Mouse (Mus musculus): Measurements from ENCODE around the gene Gpc3. TPM values are rescaled to one million over a fixed set of nuclear protein-coding genes. Genes with fewer than 3 reads are reported as not detected.

Gene Gpc3
- 213 and 245 TPM in 2 replicates for polyA plus RNA-seq (2016; fragmentation: Nextera tagmentation; extraction: Ambion mirVana)

GRCm38 (mm10) chrX:52613328-52614030, at the start of gene Gpc3:
Gene Gpc3, minus strand, starts transcription at chrX:52613950.
- Histone ChIP-seq H3K36me3 (no peaks in the 10 kb centered on the region), H3K9me3 (replicated peaks) (no peaks in the 10 kb centered on the region), H3K27ac (replicated peaks) (peak within 1 kb of the TSS; percentile 79), H3K27me3 (ENCODE audit: low read depth, poor library complexity, severe bottlenecking) (peaks cover 61% of the 10 kb centered on the region), H3K4me3 (peak within 1 kb of the TSS; percentile 55), H3K4me1 (peaks cover 29% of the 10 kb centered on the region)
- 24% methylated on average over 48 of the region's 48 CpGs for WGBS
- peak; percentile 85 for DNase-seq (ENCODE audit: low spot score)

- H3K36me3 ChIP-seq = no peaks in the 10 kb centered on the region
- H3K4me3 ChIP-seq = no peak overlapping the region
- WGBS = 26% methylated on average over 10 of the region's 10 CpGs
- H3K4me1 ChIP-seq = peaks cover 27% of the 10 kb centered on the region
- peaks cover 5% of the 10 kb centered on the region; the same call in 1 of the 2 replicates for H3K27me3 ChIP-seq (ENCODE audit: low read depth, poor library complexity, severe bottlenecking)
- no peaks in the 10 kb centered on the region for H3K9me3 ChIP-seq (replicated peaks)
- peak; percentile 36 for DNase-seq (ENCODE audit: low spot score)
- H3K27ac ChIP-seq (replicated peaks) = peak overlapping the region; percentile 83
Measured at GRCm38 (mm10) chrX:52651975-52652374, 38.2 kb upstream of the Gpc3 start.

GRCm38 (mm10) chrX:52651472-52651948, 37.8 kb upstream of the Gpc3 start:
- WGBS = 30% methylated on average over 9 of the region's 9 CpGs
- H3K4me1 ChIP-seq = peaks cover 27% of the 10 kb centered on the region
- 0 out of 2 replicates have a peak overlapping the region, but pooled peaks have one; percentile 14 for H3K4me3 ChIP-seq
- H3K9me3 ChIP-seq (replicated peaks) = no peaks in the 10 kb centered on the region
- no peaks in the 10 kb centered on the region for H3K36me3 ChIP-seq
- DNase-seq (ENCODE audit: low spot score) = peak; percentile 42
- peaks cover 5% of the 10 kb centered on the region; the same call in 1 of the 2 replicates for H3K27me3 ChIP-seq (ENCODE audit: low read depth, poor library complexity, severe bottlenecking)
- peak overlapping the region; percentile 83 for H3K27ac ChIP-seq (replicated peaks)

GRCm38 (mm10) chrX:52648910-52649785, 35.4 kb upstream of the Gpc3 start:
- no peaks in the 10 kb centered on the region for H3K9me3 ChIP-seq (replicated peaks)
- DNase-seq (ENCODE audit: low spot score) = no peak
- peaks cover 11% of the 10 kb centered on the region; the same call in 1 of the 2 replicates for H3K27me3 ChIP-seq (ENCODE audit: low read depth, poor library complexity, severe bottlenecking)
- 0 out of 2 replicates have a peak overlapping the region, but pooled peaks have one; percentile 14 for H3K4me3 ChIP-seq
- H3K36me3 ChIP-seq = no peaks in the 10 kb centered on the region
- WGBS = 33% methylated on average over 19 of the region's 19 CpGs
- H3K4me1 ChIP-seq = peaks cover 42% of the 10 kb centered on the region
- H3K27ac ChIP-seq (replicated peaks) = peak overlapping the region; percentile 57

- peaks cover 25% of the 10 kb centered on the region for H3K27me3 ChIP-seq (ENCODE audit: low read depth, poor library complexity, severe bottlenecking)
Measured at GRCm38 (mm10) chrX:52644393-52644792, 30.6 kb upstream of the Gpc3 start.

GRCm38 (mm10) chrX:52643350-52643749, 29.6 kb upstream of the Gpc3 start:
- 71% methylated on average over 2 of the region's 2 CpGs for WGBS
- H3K4me1 ChIP-seq = peaks cover 22% of the 10 kb centered on the region
- no peaks in the 10 kb centered on the region for H3K36me3 ChIP-seq
- no peak overlapping the region for H3K27ac ChIP-seq (replicated peaks)
- H3K27me3 ChIP-seq (ENCODE audit: low read depth, poor library complexity, severe bottlenecking) = peaks cover 25% of the 10 kb centered on the region
- H3K4me3 ChIP-seq = no peak overlapping the region
- H3K9me3 ChIP-seq (replicated peaks) = no peaks in the 10 kb centered on the region
- DNase-seq (ENCODE audit: low spot score) = no peak

More at GRCm38 (mm10) chrX:52644393-52644792, 30.6 kb upstream of the Gpc3 start:
- DNase-seq (ENCODE audit: low spot score) = no peak
- no peaks in the 10 kb centered on the region for H3K9me3 ChIP-seq (replicated peaks)
- no peak overlapping the region for H3K27ac ChIP-seq (replicated peaks)
- H3K4me1 ChIP-seq = peaks cover 32% of the 10 kb centered on the region
- WGBS = 69% methylated on average over 7 of the region's 7 CpGs
- no peaks in the 10 kb centered on the region for H3K36me3 ChIP-seq
- H3K4me3 ChIP-seq = no peak overlapping the region

GRCm38 (mm10) chrX:52642126-52642525, 28.4 kb upstream of the Gpc3 start:
- Histone ChIP-seq H3K4me1 (peaks cover 16% of the 10 kb centered on the region; the same call in 1 of the 2 replicates), H3K36me3 (no peaks in the 10 kb centered on the region), H3K4me3 (no peak overlapping the region), H3K27ac (replicated peaks) (no peak overlapping the region), H3K9me3 (replicated peaks) (no peaks in the 10 kb centered on the region), H3K27me3 (ENCODE audit: low read depth, poor library complexity, severe bottlenecking) (peaks cover 20% of the 10 kb centered on the region)
- no peak for DNase-seq (ENCODE audit: low spot score)
- WGBS = 86% methylated on average over 2 of the region's 2 CpGs

- no peak for DNase-seq (ENCODE audit: low spot score)
- H3K36me3 ChIP-seq = no peaks in the 10 kb centered on the region
Measured at GRCm38 (mm10) chrX:52637419-52637818, 23.7 kb upstream of the Gpc3 start.

GRCm38 (mm10) chrX:52633976-52634375, 20.2 kb upstream of the Gpc3 start:
- H3K4me1 ChIP-seq = peaks cover 28% of the 10 kb centered on the region
- no peaks in the 10 kb centered on the region for H3K36me3 ChIP-seq
- no peak overlapping the region for H3K4me3 ChIP-seq
- no peaks in the 10 kb centered on the region for H3K9me3 ChIP-seq (replicated peaks)
- no peak for DNase-seq (ENCODE audit: low spot score)
- no peak overlapping the region for H3K27ac ChIP-seq (replicated peaks)
- H3K27me3 ChIP-seq (ENCODE audit: low read depth, poor library complexity, severe bottlenecking) = peaks cover 13% of the 10 kb centered on the region; the same call in 1 of the 2 replicates
- 81% methylated on average over 6 of the region's 6 CpGs for WGBS

More at GRCm38 (mm10) chrX:52637419-52637818, 23.7 kb upstream of the Gpc3 start:
- no peak overlapping the region for H3K27ac ChIP-seq (replicated peaks)
- no peaks in the 10 kb centered on the region; the same call in 1 of the 2 replicates for H3K27me3 ChIP-seq (ENCODE audit: low read depth, poor library complexity, severe bottlenecking)
- H3K4me3 ChIP-seq = no peak overlapping the region
- no peaks in the 10 kb centered on the region for H3K9me3 ChIP-seq (replicated peaks)
- H3K4me1 ChIP-seq = peaks cover 5% of the 10 kb centered on the region

GRCm38 (mm10) chrX:52632688-52633324, 19.1 kb upstream of the Gpc3 start:
- Histone ChIP-seq H3K36me3 (no peaks in the 10 kb centered on the region), H3K4me1 (peaks cover 28% of the 10 kb centered on the region), H3K4me3 (no peak overlapping the region), H3K9me3 (replicated peaks) (no peaks in the 10 kb centered on the region), H3K27me3 (ENCODE audit: low read depth, poor library complexity, severe bottlenecking) (peaks cover 20% of the 10 kb centered on the region), H3K27ac (replicated peaks) (no peak overlapping the region)
- 25% methylated on average over 7 of the region's 7 CpGs for WGBS
- no peak for DNase-seq (ENCODE audit: low spot score)

GRCm38 (mm10) chrX:52626963-52627716, 13.4 kb upstream of the Gpc3 start:
- Histone ChIP-seq H3K9me3 (replicated peaks) (no peaks in the 10 kb centered on the region), H3K27ac (replicated peaks) (no peak overlapping the region), H3K36me3 (no peaks in the 10 kb centered on the region), H3K4me3 (no peak overlapping the region), H3K4me1 (peaks cover 20% of the 10 kb centered on the region), H3K27me3 (ENCODE audit: low read depth, poor library complexity, severe bottlenecking) (peaks cover 26% of the 10 kb centered on the region)
- no peak for DNase-seq (ENCODE audit: low spot score)
- 63% methylated on average over 6 of the region's 6 CpGs for WGBS

- 83% methylated on average over 3 of the region's 3 CpGs for WGBS
- Histone ChIP-seq H3K36me3 (no peaks in the 10 kb centered on the region), H3K4me3 (no peak overlapping the region), H3K9me3 (replicated peaks) (no peaks in the 10 kb centered on the region), H3K27me3 (ENCODE audit: low read depth, poor library complexity, severe bottlenecking) (peaks cover 42% of the 10 kb centered on the region), H3K4me1 (peaks cover 16% of the 10 kb centered on the region), H3K27ac (replicated peaks) (no peak overlapping the region)
- DNase-seq (ENCODE audit: low spot score) = no peak
Measured at GRCm38 (mm10) chrX:52617813-52618212, 4.1 kb upstream of the Gpc3 start.

All from midbrain, embryonic 10.5 days (tissue).